Mouse (Mus musculus) neural tube, embryonic 13.5 days (tissue): Measurements from ENCODE around the gene Oprd1. TPM values are rescaled to one million over a fixed set of nuclear protein-coding genes. Genes with fewer than 3 reads are reported as not detected.
A peak's percentile ranks its signal among the peaks of the same experiment; 100 is the strongest.

Experiments used
- ATAC-seq: fragments of 200-750 bp; cut with Nextera tagmentation; 2 replicates; pipeline ENCODE4 v1.8.0; 2017; ENCODE audit warnings: low read depth, mild to moderate bottlenecking, moderate TSS enrichment, moderate library complexity
- H3K27ac ChIP-seq: fragments of 300-500 bp; sonication (generic); replicated peaks from 2 replicates; pipeline ENCODE4 v1.5.1; 2015; ENCODE audit warnings: moderate library complexity, mild to moderate bottlenecking, inconsistent platforms
- H3K27me3 ChIP-seq: fragments of 300-500 bp; sonication (generic); 2 replicates; pipeline ENCODE4 v1.6.1; 2015; ENCODE audit warnings: mild to moderate bottlenecking, inconsistent platforms
- H3K36me3 ChIP-seq: fragments of 300-500 bp; sonication (generic); 2 replicates; pipeline ENCODE4 v1.6.1; 2015; ENCODE audit warnings: mild to moderate bottlenecking, inconsistent platforms
- H3K4me1 ChIP-seq: fragments of 300-500 bp; sonication (generic); replicated peaks from 2 replicates; pipeline ENCODE4 v1.6.1; 2015; ENCODE audit warnings: inconsistent platforms
- H3K4me2 ChIP-seq: fragments of 300-500 bp; sonication (generic); 2 replicates; pipeline ENCODE4 v1.6.1; 2015; ENCODE audit warnings: inconsistent platforms, mild to moderate bottlenecking, moderate library complexity
- H3K4me3 ChIP-seq: fragments of 300-500 bp; sonication (generic); 2 replicates; pipeline ENCODE4 v1.5.1; 2015; ENCODE audit warnings: mild to moderate bottlenecking, inconsistent platforms
- H3K9ac ChIP-seq: fragments of 300-500 bp; sonication (generic); 2 replicates; pipeline ENCODE4 v1.6.1; 2015; ENCODE audit warnings: moderate library complexity, mild to moderate bottlenecking, inconsistent platforms
- H3K9me3 ChIP-seq: fragments of 300-500 bp; sonication (generic); 2 replicates; pipeline ENCODE4 v1.6.1; 2016; ENCODE audit warnings: inconsistent platforms
- WGBS: fragments of 180-500 bp; shearing (Covaris S2); methylation state at CpG from one replicate; pipeline ENCODE4 v1.1.7; 2015; 5-methylcytosine and 5-hydroxymethylcytosine counted together
- polyA plus RNA-seq: library from polyadenylated mRNA; unstranded; fragments of >200 nt; fragmentation: Nextera tagmentation; extraction: Ambion mirVana; gene quantifications from 2 replicates; pipeline ENCODE4 v1.2.1, GENCODE M21; 2015

Oprd1 gene
- polyA plus RNA-seq = 0.77 and 0.96 TPM in 2 replicates

DNA sequence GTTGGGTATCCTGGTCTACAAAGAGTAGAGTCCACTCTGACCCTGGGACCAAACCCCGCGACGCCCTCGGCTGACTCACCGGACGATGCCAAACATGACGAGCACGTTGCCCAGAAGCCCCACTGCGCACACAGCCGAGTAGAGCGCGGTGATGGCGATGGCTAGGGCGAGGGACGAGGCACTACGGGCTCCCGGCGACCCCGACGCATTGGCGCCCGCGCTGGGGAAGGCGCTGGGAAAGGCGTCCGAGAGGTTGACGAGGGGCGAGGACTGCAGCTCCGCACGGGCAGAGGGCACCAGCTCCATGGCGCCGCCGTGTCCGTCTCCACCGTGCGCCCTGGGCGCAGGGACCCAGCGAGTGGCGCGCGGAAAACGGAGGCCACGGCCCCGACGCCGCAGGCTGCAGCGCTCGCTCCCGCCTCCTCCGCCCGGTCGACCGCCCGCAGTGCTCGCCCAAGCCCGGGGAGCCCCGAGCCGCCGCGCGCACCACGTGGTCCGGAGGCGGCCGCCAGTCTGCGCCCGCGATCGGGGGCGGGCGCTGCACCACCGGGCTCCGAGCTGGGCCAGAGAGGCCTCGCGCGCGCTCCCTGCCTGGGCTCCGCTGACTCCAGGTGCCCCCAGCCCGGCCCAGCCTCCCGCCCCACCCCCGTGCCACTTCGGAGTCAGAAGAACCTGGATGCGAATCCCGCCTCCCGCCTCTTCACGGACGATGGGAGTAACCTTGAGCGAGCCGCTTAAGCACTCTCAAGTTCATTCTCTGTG lies at the start of gene Oprd1:
Gene Oprd1, minus strand, starts transcription at position 407 of the 762 bp plus-strand sequence.
- Histone ChIP-seq H3K27ac (no peak within 1 kb of the TSS), H3K9ac (peak within 1 kb of the TSS; percentile 44; the same call in 1 of the 2 replicates), H3K4me1 (peaks cover 8% of the 10 kb centered on the region), H3K9me3 (no peaks in the 10 kb centered on the region), H3K27me3 (peaks cover 59% of the 10 kb centered on the region), H3K4me2 (peak within 1 kb of the TSS; percentile 64), H3K4me3 (peak within 1 kb of the TSS; percentile 41), H3K36me3 (no peaks in the 10 kb centered on the region)
- peak; percentile 43; the same call in 1 of the 2 replicates for ATAC-seq
- 1% methylated on average over 78 of the region's 89 CpGs for WGBS

- no peak overlapping the region for H3K4me3 ChIP-seq
- H3K27ac ChIP-seq = no peak overlapping the region
- H3K9me3 ChIP-seq = no peaks in the 10 kb centered on the region
- H3K4me1 ChIP-seq = 0 out of 2 replicates have a peak, but pooled peaks cover 5% of the 10 kb centered on the region
- H3K9ac ChIP-seq = no peak overlapping the region
- 93% methylated on average over 2 of the region's 2 CpGs for WGBS
- H3K4me2 ChIP-seq = no peak overlapping the region
- no peak for ATAC-seq
- H3K36me3 ChIP-seq = peaks cover 36% of the 10 kb centered on the region
- H3K27me3 ChIP-seq = no peaks in the 10 kb centered on the region
These were observed 43.6 kb upstream of the Oprd1 start for GRCm38 (mm10) chr4:132187826-132188401.

- Histone ChIP-seq H3K9me3 (no peaks in the 10 kb centered on the region), H3K4me3 (no peak overlapping the region), H3K27me3 (no peaks in the 10 kb centered on the region), H3K27ac (no peak overlapping the region), H3K4me1 (0 out of 2 replicates have a peak, but pooled peaks cover 2% of the 10 kb centered on the region), H3K9ac (no peak overlapping the region), H3K4me2 (no peak overlapping the region), H3K36me3 (peaks cover 45% of the 10 kb centered on the region)
- 94% methylated on average over 3 of the region's 3 CpGs for WGBS
- no peak for ATAC-seq
These were observed 38.9 kb upstream of the Oprd1 start for GRCm38 (mm10) chr4:132183162-132183561.

DNA sequence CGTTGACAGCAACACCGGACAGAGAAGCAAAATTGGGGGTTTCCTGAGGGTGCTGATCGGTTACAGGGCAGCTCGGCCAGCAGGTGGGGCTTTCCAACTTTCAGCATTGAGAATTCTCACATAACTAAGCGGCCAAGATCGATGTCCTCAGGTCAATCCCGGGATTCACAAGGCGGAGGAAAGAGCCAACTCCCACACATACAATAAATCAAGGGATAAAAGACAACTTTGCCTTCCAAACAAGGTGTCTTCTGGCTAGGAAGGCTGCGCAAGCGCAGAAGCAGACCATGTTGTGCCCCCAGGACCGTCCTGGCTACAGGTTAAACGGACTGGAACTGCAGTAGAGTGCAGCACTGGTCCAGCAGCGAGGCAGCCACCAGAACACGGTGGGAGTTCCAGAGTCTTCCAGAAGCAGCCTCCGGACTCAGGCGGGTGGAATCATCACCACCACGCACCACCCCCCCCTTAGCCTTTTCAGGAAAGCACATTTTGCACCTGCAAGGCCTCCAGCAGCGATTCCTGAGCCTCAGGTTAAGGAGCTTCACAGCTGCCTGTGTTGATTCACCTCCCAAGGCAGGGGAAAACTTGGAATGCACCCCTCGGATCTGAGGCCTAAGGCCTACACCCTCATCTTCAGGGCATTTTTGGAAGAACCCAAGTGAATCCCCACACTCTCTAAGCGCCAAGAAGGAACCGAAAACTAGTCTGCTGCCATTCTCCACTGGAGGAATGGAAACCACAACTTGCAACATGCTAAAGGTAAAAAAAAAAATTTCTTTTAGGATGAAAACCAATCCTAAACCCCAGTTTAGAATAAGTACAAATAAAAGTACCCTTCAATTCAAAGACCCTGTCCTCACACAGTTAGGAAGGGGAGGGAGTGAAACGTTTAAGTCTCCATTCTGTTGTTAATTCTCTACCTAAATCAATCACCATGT lies 37.7 kb upstream of the Oprd1 start:
- Histone ChIP-seq H3K36me3 (peaks cover 45% of the 10 kb centered on the region), H3K27me3 (no peaks in the 10 kb centered on the region), H3K4me2 (no peak overlapping the region)

DNA sequence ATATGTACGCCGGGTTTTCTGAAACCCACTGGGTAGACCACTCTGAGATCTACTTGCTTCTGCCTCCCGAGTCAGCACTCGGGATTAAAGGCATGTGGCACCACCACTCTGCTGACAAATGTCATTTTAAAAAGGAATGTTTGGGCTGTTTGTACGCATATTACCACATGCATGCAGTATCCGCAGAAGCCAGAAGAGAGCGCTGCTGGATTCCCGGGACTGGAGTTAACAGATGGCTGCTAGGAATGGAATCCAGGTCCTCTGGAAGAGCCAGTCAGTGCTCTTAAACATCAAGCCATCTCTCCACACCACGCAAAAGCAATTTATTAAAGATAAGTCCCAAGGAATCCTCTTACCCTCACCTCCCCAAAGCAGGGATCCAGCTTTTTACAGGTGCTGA lies 36.4 kb upstream of the Oprd1 start:
- peaks cover 42% of the 10 kb centered on the region for H3K36me3 ChIP-seq
- H3K4me2 ChIP-seq = no peak overlapping the region
- H3K27ac ChIP-seq = no peak overlapping the region
- H3K9me3 ChIP-seq = no peaks in the 10 kb centered on the region
- H3K27me3 ChIP-seq = no peaks in the 10 kb centered on the region
- no peak for ATAC-seq
- H3K4me1 ChIP-seq = 0 out of 2 replicates have a peak, but pooled peaks cover 2% of the 10 kb centered on the region
- H3K4me3 ChIP-seq = no peak overlapping the region
- H3K9ac ChIP-seq = no peak overlapping the region
- 77% methylated on average over 9 of the region's 9 CpGs for WGBS

More for the DNA sequence above, 37.7 kb upstream of the Oprd1 start:
- no peak overlapping the region for H3K27ac ChIP-seq
- 65% methylated on average over 22 of the region's 22 CpGs for WGBS
- H3K4me3 ChIP-seq = no peak overlapping the region
- no peak overlapping the region for H3K9ac ChIP-seq
- H3K4me1 ChIP-seq = 0 out of 2 replicates have a peak, but pooled peaks cover 2% of the 10 kb centered on the region
- no peak for ATAC-seq
- H3K9me3 ChIP-seq = no peaks in the 10 kb centered on the region

GRCm38 (mm10) chr4:132178630-132179059 lies 34.4 kb upstream of the Oprd1 start:
- Histone ChIP-seq H3K4me1 (0 out of 2 replicates have a peak, but pooled peaks cover 3% of the 10 kb centered on the region), H3K9ac (no peak overlapping the region), H3K27ac (no peak overlapping the region), H3K4me2 (no peak overlapping the region), H3K27me3 (no peaks in the 10 kb centered on the region), H3K36me3 (peaks cover 24% of the 10 kb centered on the region), H3K9me3 (no peaks in the 10 kb centered on the region), H3K4me3 (no peak overlapping the region)
- peak; percentile 80 for ATAC-seq
- WGBS = 7% methylated on average over 10 of the region's 10 CpGs

DNA sequence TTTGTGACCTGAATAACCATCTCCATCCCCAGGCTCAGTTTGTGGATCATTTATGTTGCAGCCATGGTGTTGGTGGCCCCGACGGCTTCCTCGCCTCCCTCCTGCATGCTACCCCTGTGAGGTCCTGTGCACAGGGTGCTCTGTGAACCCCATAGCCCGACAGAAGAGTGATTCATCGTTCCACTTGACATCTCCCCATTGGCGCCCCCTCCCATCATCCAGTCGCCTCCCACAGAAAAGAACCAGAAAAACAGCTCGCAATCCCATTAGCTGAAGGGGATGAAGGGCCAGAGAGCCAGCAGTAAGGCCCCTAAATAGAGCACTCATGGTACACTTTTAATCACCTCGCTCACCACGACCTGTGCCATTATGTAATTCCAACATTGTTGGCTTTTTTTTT lies 32.2 kb upstream of the Oprd1 start:
- Histone ChIP-seq H3K36me3 (peaks cover 8% of the 10 kb centered on the region; the same call in 1 of the 2 replicates), H3K9me3 (no peaks in the 10 kb centered on the region), H3K4me1 (peaks cover 11% of the 10 kb centered on the region), H3K27ac (no peak overlapping the region), H3K9ac (no peak overlapping the region), H3K4me3 (no peak overlapping the region), H3K27me3 (no peaks in the 10 kb centered on the region), H3K4me2 (no peak overlapping the region)
- WGBS = 57% methylated on average over 10 of the region's 10 CpGs
- no peak for ATAC-seq

DNA sequence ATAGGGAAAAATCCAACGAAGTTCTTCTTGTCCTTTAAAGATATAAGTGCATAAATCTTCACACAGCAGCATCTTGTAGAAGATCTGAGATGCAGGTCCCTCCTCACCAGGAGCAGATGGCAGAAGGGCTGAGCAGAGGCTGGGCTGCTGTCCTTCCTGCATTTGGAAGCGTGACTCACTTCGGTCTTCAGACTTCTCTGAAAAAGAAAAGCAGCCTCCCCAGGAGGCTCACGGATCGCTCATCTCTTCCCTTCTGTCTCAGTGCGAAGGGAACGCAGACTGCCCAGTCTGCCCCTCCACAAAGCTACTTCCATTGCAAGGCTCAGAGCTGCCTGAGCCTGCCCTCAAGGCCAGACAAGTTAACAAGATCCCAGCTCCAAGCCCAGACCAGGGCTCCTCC lies 26.6 kb upstream of the Oprd1 start:
- no peaks in the 10 kb centered on the region for H3K36me3 ChIP-seq
- no peak overlapping the region for H3K4me2 ChIP-seq
- 15% methylated on average over 7 of the region's 7 CpGs for WGBS
- no peak overlapping the region for H3K27ac ChIP-seq
- ATAC-seq = no peak
- no peak overlapping the region for H3K4me3 ChIP-seq
- H3K9me3 ChIP-seq = no peaks in the 10 kb centered on the region
- no peak overlapping the region for H3K9ac ChIP-seq
- H3K27me3 ChIP-seq = no peaks in the 10 kb centered on the region
- peaks cover 26% of the 10 kb centered on the region for H3K4me1 ChIP-seq

DNA sequence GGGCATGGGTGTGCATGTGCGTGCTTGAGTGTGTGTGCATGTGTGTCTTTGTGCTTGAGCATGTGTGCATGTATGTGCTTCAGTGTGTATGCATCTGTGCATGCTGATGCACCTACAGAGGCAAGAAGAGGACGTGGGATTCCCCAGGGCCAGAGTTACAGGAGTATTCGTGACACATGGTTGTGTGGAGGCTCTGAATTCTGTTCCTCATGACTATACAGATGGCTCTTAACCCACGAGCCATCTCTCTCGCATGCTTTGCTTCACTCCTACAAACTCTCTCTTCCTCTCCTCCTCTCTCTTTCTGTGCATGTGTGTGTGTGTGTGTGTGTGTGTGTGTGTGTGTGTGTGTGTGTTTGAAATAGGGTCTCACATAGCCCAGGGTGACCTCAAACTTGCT lies 25.5 kb upstream of the Oprd1 start:
- H3K36me3 ChIP-seq = no peaks in the 10 kb centered on the region
- no peaks in the 10 kb centered on the region for H3K27me3 ChIP-seq
- peaks cover 37% of the 10 kb centered on the region for H3K4me1 ChIP-seq
- H3K9ac ChIP-seq = no peak overlapping the region
- ATAC-seq = no peak
- H3K4me3 ChIP-seq = no peak overlapping the region
- H3K9me3 ChIP-seq = no peaks in the 10 kb centered on the region
- H3K27ac ChIP-seq = no peak overlapping the region
- H3K4me2 ChIP-seq = no peak overlapping the region
- WGBS = 86% methylated on average over 5 of the region's 5 CpGs

DNA sequence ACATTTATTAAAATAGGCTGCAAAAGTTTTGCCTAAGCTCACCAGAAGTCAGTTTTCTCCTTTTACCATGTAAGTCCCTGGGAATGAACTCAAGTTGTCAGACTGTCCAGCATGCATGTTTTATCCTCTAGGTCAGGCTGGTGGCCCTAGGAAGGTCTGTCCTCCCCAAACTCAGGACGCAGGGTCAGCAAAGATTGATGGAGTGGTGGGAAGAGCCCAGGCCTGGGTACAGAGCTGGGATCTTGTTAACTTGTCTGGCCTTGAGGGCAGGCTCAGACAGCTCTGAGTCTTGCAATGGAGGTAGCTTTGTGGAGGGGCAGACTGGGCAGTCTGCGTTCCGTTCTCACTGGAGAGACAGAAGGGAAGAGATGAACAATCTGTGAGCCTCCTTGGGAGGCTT lies 25.0 kb upstream of the Oprd1 start:
- 96% methylated on average over 3 of the region's 3 CpGs for WGBS
- no peak for ATAC-seq
- no peak overlapping the region for H3K4me2 ChIP-seq
- H3K4me3 ChIP-seq = no peak overlapping the region
- no peaks in the 10 kb centered on the region for H3K36me3 ChIP-seq
- no peaks in the 10 kb centered on the region for H3K27me3 ChIP-seq
- H3K4me1 ChIP-seq = peaks cover 38% of the 10 kb centered on the region
- no peaks in the 10 kb centered on the region for H3K9me3 ChIP-seq
- H3K9ac ChIP-seq = no peak overlapping the region
- no peak overlapping the region for H3K27ac ChIP-seq

DNA sequence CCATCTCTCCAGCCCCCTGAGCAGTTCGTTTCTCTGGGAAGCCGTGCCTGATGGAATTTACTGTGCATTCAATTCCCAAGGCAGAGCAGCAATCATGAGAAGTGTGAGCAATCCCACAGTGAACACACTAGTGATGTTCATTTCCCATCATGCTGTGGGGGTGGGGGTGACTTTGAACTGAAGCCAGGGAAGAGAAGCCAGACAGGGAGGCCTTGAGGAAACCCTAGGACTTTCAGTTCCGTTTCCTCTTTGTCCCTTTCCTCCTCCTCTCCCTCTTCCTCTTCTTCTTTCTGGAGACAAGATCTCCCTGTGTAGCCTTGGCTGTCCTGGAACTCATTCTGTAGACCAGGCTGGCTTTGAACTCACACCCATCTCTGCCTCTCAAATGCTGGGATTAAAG lies 23.1 kb upstream of the Oprd1 start:
- H3K4me3 ChIP-seq = no peak overlapping the region
- no peaks in the 10 kb centered on the region for H3K27me3 ChIP-seq
- peaks cover 27% of the 10 kb centered on the region for H3K4me1 ChIP-seq
- no peak overlapping the region for H3K9ac ChIP-seq
- H3K36me3 ChIP-seq = no peaks in the 10 kb centered on the region
- no peaks in the 10 kb centered on the region for H3K9me3 ChIP-seq
- no peak overlapping the region for H3K4me2 ChIP-seq
- 88% methylated on average over 3 of the region's 3 CpGs for WGBS
- no peak overlapping the region for H3K27ac ChIP-seq
- no peak for ATAC-seq
